Mouse (Mus musculus): ENCODE measurements around the gene Ralgds. TPM values are rescaled to one million over a fixed set of nuclear protein-coding genes. Genes with fewer than 3 reads are reported as not detected.

Ralgds gene
- polyA plus RNA-seq, 1 experiment from 2014 or later: 15.6 TPM

DNA sequence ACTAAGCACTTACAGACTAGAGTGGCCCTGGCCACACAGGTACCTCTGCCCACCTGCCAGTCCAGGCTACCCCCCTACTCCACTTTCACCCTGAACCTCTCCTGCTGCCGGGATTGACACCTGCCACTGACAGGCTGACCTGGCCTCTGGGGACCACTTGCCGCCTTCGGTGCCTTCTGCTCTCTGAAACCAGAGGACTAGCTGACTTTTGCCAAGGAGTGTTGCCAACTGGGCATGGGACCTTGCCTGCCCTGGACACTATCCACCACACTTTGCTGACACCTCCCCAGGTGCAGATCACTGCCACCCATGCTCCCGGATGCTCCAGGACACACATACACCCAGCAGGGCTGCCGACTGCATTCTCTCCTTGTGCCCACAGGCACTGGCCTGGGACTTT is 39.4 kb downstream of the Ralgds start:
- Histone ChIP-seq H3K27me3 (replicated peaks; ENCODE audit: control insufficient read depth, insufficient read depth, low read length) (no peaks in the 10 kb centered on the region), H3K36me3 (ENCODE audit: control insufficient read depth, insufficient read depth) (peaks cover 65% of the 10 kb centered on the region), H3K4me1 (replicated peaks; ENCODE audit: control insufficient read depth, insufficient read depth, low read length) (no peaks in the 10 kb centered on the region), H3K9ac (ENCODE audit: low read depth, low read length) (no peak overlapping the region), H3K9me3 (ENCODE audit: control insufficient read depth) (no peaks in the 10 kb centered on the region), H3K4me2 (replicated peaks; ENCODE audit: low read depth) (no peak overlapping the region), H3K27ac (ENCODE audit: low read depth, low read length) (no peak overlapping the region), H3K4me3 (ENCODE audit: low read depth, low read length) (no peak overlapping the region)
- 96% methylated on average over 5 of the region's 5 CpGs for WGBS
- ATAC-seq: no peak
- TF ChIP-seq CTCF (IDR thresholded peaks at IDR 0.05; ENCODE audit: low read depth): no peak

DNA sequence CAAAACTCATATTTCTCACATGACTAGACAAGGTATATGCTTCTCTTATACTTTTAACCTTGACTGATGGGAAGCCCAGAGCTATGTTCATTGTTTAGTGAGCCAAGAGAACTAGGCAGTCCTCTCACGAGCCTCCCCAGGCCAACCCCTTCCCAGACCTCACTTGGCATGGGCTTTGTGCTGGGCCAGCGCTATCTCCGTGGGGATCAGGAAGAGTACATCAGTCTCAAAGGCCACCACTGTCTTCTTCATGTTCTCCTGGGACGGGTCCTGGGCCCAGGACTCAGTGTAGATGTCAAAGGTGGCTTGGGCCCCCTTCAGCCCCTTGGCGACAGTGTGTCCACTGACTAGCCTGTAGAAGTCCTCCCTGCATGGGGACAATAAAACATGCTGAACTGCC is 44.5 kb downstream of the Ralgds start:
- no peaks in the 10 kb centered on the region for H3K27me3 ChIP-seq (replicated peaks; ENCODE audit: control insufficient read depth, insufficient read depth, low read length)
- H3K9ac ChIP-seq (ENCODE audit: low read depth, low read length): no peak overlapping the region
- no peak for TF ChIP-seq CTCF (IDR thresholded peaks at IDR 0.05; ENCODE audit: low read depth)
- no peaks in the 10 kb centered on the region for H3K9me3 ChIP-seq (ENCODE audit: control insufficient read depth)
- ATAC-seq: no peak
- H3K4me2 ChIP-seq (replicated peaks; ENCODE audit: low read depth): no peak overlapping the region
- H3K4me1 ChIP-seq (replicated peaks; ENCODE audit: control insufficient read depth, insufficient read depth, low read length): no peaks in the 10 kb centered on the region
- H3K4me3 ChIP-seq (ENCODE audit: low read depth, low read length): no peak overlapping the region
- no peak overlapping the region for H3K27ac ChIP-seq (ENCODE audit: low read depth, low read length)
- WGBS: 73% methylated on average over 5 of the region's 5 CpGs
- H3K36me3 ChIP-seq (ENCODE audit: control insufficient read depth, insufficient read depth): peaks cover 20% of the 10 kb centered on the region

DNA sequence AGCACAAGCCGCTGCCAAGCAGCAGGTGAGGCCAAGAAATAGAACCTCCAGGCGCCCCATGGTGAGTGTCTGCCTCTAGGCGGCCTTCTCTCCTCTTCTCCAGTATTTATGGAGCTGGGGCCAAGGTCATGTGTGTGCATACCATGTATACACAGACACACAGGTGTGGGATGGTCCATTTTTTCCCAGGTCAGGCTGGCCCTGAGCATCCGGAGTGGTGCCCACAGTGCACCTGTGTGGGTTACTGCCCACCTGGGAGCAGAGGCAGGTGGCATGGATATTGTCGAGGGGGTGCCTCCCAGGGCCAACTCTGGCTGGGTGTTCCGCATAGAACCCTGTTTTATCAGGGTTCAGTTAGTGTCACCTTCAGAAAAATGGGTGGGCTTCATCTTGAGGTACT is 50.4 kb downstream of the Ralgds start, which contains the start of gene Cel:
Gene Cel (minus strand): TSS at position 101 of the 400 bp plus-strand sequence.
- H3K4me1 ChIP-seq (replicated peaks; ENCODE audit: control insufficient read depth, insufficient read depth, low read length): no peaks in the 10 kb centered on the region
- no peak for TF ChIP-seq CTCF (IDR thresholded peaks at IDR 0.05; ENCODE audit: low read depth)
- H3K9me3 ChIP-seq (ENCODE audit: control insufficient read depth): no peaks in the 10 kb centered on the region
- no peak for ATAC-seq
- H3K9ac ChIP-seq (ENCODE audit: low read depth, low read length): no peak within 1 kb of the TSS
- WGBS: 63% methylated on average over 6 of the region's 6 CpGs
- peaks cover 26% of the 10 kb centered on the region for H3K36me3 ChIP-seq (ENCODE audit: control insufficient read depth, insufficient read depth)
- no peak within 1 kb of the TSS for H3K4me2 ChIP-seq (replicated peaks; ENCODE audit: low read depth)
- H3K4me3 ChIP-seq (ENCODE audit: low read depth, low read length): no peak within 1 kb of the TSS
- no peaks in the 10 kb centered on the region for H3K27me3 ChIP-seq (replicated peaks; ENCODE audit: control insufficient read depth, insufficient read depth, low read length)
- H3K27ac ChIP-seq (ENCODE audit: low read depth, low read length): no peak within 1 kb of the TSS

- Histone ChIP-seq H3K9ac (ENCODE audit: low read depth, low read length) (no peak overlapping the region), H3K4me1 (replicated peaks; ENCODE audit: control insufficient read depth, insufficient read depth, low read length) (no peaks in the 10 kb centered on the region), H3K36me3 (ENCODE audit: control insufficient read depth, insufficient read depth) (peaks cover 31% of the 10 kb centered on the region), H3K27me3 (replicated peaks; ENCODE audit: control insufficient read depth, insufficient read depth, low read length) (no peaks in the 10 kb centered on the region), H3K27ac (ENCODE audit: low read depth, low read length) (no peak overlapping the region), H3K9me3 (ENCODE audit: control insufficient read depth) (no peaks in the 10 kb centered on the region), H3K4me2 (replicated peaks; ENCODE audit: low read depth) (no peak overlapping the region), H3K4me3 (ENCODE audit: low read depth, low read length) (no peak overlapping the region)
- TF ChIP-seq CTCF (IDR thresholded peaks at IDR 0.05; ENCODE audit: low read depth): no peak
- ATAC-seq: no peak
Measured at GRCm38 (mm10) chr2:28563830-28564229, 50.9 kb downstream of the Ralgds start.

DNA sequence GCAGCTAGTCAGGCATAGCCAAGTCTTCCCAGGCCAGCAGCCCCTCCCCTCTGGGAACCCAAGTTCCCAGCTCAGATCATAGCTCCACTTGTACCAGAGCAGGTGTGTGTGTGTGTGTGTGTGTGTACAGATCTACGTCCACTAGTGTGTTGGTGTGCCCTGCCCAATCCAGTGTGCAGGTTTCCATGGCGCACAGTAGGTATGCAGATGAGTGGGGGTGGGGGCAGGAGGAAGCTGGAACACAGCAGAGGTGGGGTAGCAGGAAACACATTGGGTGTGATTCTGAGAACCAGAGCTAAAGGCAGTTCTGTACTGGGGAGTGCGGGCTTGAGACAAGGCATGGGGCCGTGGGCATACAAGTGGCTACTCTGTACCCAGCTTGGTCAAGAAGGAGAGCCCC is 51.5 kb downstream of the Ralgds start:
- WGBS: 90% methylated on average over 4 of the region's 4 CpGs
- H3K9me3 ChIP-seq (ENCODE audit: control insufficient read depth): no peaks in the 10 kb centered on the region
- H3K4me3 ChIP-seq (ENCODE audit: low read depth, low read length): no peak overlapping the region
- no peak overlapping the region for H3K27ac ChIP-seq (ENCODE audit: low read depth, low read length)
- H3K9ac ChIP-seq (ENCODE audit: low read depth, low read length): no peak overlapping the region
- H3K4me1 ChIP-seq (replicated peaks; ENCODE audit: control insufficient read depth, insufficient read depth, low read length): no peaks in the 10 kb centered on the region
- no peak overlapping the region for H3K4me2 ChIP-seq (replicated peaks; ENCODE audit: low read depth)
- H3K27me3 ChIP-seq (replicated peaks; ENCODE audit: control insufficient read depth, insufficient read depth, low read length): no peaks in the 10 kb centered on the region
- ATAC-seq: no peak
- H3K36me3 ChIP-seq (ENCODE audit: control insufficient read depth, insufficient read depth): peaks cover 36% of the 10 kb centered on the region
- TF ChIP-seq CTCF (IDR thresholded peaks at IDR 0.05; ENCODE audit: low read depth): no peak

DNA sequence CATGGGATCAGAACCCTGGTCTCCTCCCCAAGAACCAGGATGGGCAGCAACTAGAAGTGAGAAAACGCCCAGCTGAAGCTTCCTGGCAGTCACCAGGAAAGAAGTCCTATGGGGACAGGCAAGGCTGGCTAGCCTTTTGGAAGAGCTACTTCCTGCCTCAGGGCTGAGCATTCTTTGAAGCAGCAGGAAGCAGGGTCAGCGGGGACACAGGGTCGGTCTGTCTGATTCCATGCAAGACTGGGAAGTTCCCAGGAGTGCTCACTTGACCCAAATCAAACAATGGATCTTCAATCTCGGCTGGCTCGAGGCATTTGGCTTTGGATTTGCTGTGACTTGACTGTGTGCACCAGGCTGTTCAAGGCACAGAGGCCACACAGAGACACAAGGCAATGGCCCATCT is 53.6 kb downstream of the Ralgds start:
- Histone ChIP-seq H3K27me3 (replicated peaks; ENCODE audit: control insufficient read depth, insufficient read depth, low read length) (no peaks in the 10 kb centered on the region), H3K36me3 (ENCODE audit: control insufficient read depth, insufficient read depth) (peaks cover 52% of the 10 kb centered on the region), H3K27ac (ENCODE audit: low read depth, low read length) (no peak overlapping the region), H3K4me1 (replicated peaks; ENCODE audit: control insufficient read depth, insufficient read depth, low read length) (no peaks in the 10 kb centered on the region), H3K9me3 (ENCODE audit: control insufficient read depth) (no peaks in the 10 kb centered on the region), H3K9ac (ENCODE audit: low read depth, low read length) (no peak overlapping the region), H3K4me3 (ENCODE audit: low read depth, low read length) (no peak overlapping the region), H3K4me2 (replicated peaks; ENCODE audit: low read depth) (no peak overlapping the region)
- ATAC-seq: no peak
- 74% methylated on average over 5 of the region's 5 CpGs for WGBS
- TF ChIP-seq CTCF (IDR thresholded peaks at IDR 0.05; ENCODE audit: low read depth): no peak

GRCm38 (mm10) chr2:28569903-28570302 is 57.0 kb downstream of the Ralgds start:
- no peak overlapping the region for H3K4me3 ChIP-seq (ENCODE audit: low read depth, low read length)
- no peak overlapping the region for H3K27ac ChIP-seq (ENCODE audit: low read depth, low read length)
- no peaks in the 10 kb centered on the region for H3K27me3 ChIP-seq (replicated peaks; ENCODE audit: control insufficient read depth, insufficient read depth, low read length)
- TF ChIP-seq CTCF (IDR thresholded peaks at IDR 0.05; ENCODE audit: low read depth): no peak
- peaks cover 82% of the 10 kb centered on the region for H3K36me3 ChIP-seq (ENCODE audit: control insufficient read depth, insufficient read depth)
- no peak for ATAC-seq
- no peak overlapping the region for H3K4me2 ChIP-seq (replicated peaks; ENCODE audit: low read depth)
- no peak overlapping the region for H3K9ac ChIP-seq (ENCODE audit: low read depth, low read length)
- 58% methylated on average over 2 of the region's 3 CpGs for WGBS
- no peaks in the 10 kb centered on the region for H3K4me1 ChIP-seq (replicated peaks; ENCODE audit: control insufficient read depth, insufficient read depth, low read length)
- no peaks in the 10 kb centered on the region for H3K9me3 ChIP-seq (ENCODE audit: control insufficient read depth)

All from intestine, postnatal 0 days (tissue).